Mouse (Mus musculus) right cerebral cortex, postnatal 10 days (tissue): ENCODE data around the gene 4930544D05Rik.

Experiments used
- DNase-seq, 2 experiments: peaks; one replicate each; pipeline ENCODE4 v3.0.0; 2021; ENCODE audit warnings: low spot score in 2 of 2

Gene 4930544D05Rik

GRCm38 (mm10) chr11:70643051-70643450, 27.4 kb downstream of the 4930544D05Rik start:
- no peak for DNase-seq

GRCm38 (mm10) chr11:70644564-70645103, 29.0 kb downstream of the 4930544D05Rik start:
- no peak for DNase-seq

- DNase-seq, result peak in 1 of 2 experiments; percentile 33
Observed at GRCm38 (mm10) chr11:70645461-70646258, 30.0 kb downstream of the 4930544D05Rik start.

GRCm38 (mm10) chr11:70646259-70646555, 30.6 kb downstream of the 4930544D05Rik start:
- DNase-seq, result peak in 1 of 2 experiments; percentile 60

GRCm38 (mm10) chr11:70646691-70647650, 31.3 kb downstream of the 4930544D05Rik start, which contains the start of the genes Rnf167 and Slc25a11:
Rnf167 (plus strand) TSS chr11:70647235.
Slc25a11 (minus strand) TSS chr11:70647479.
- DNase-seq, result peak; percentile 98

- DNase-seq, result peak in 1 of 2 experiments; percentile 52
Observed at GRCm38 (mm10) chr11:70647716-70648420, 32.2 kb downstream of the 4930544D05Rik start.

- DNase-seq, result no peak
Observed at GRCm38 (mm10) chr11:70648512-70648911, 32.9 kb downstream of the 4930544D05Rik start.

- DNase-seq, result peak in 1 of 2 experiments; percentile 31
Observed at GRCm38 (mm10) chr11:70649185-70649734, 33.6 kb downstream of the 4930544D05Rik start.

- peak in 1 of 2 experiments; percentile 29 for DNase-seq
Observed at GRCm38 (mm10) chr11:70650322-70651175, 34.9 kb downstream of the 4930544D05Rik start.

- DNase-seq, result peak in 1 of 2 experiments; percentile 25
Observed at GRCm38 (mm10) chr11:70651391-70651790, 35.7 kb downstream of the 4930544D05Rik start.

GRCm38 (mm10) chr11:70652029-70652883, 36.6 kb downstream of the 4930544D05Rik start:
- peak in 1 of 2 experiments; percentile 38 for DNase-seq

GRCm38 (mm10) chr11:70652884-70653344, 37.3 kb downstream of the 4930544D05Rik start:
- DNase-seq, result peak in 1 of 2 experiments; percentile 28

- peak; percentile 60 to 64 for DNase-seq
Observed at GRCm38 (mm10) chr11:70653345-70654197, 37.9 kb downstream of the 4930544D05Rik start.

GRCm38 (mm10) chr11:70654198-70654922, 38.7 kb downstream of the 4930544D05Rik start, which contains the start of gene Pfn1:
Pfn1 (minus strand) TSS chr11:70654644.
- peak; percentile 82 to 83 for DNase-seq

- peak; percentile 84 to 87 for DNase-seq
Observed at GRCm38 (mm10) chr11:70654923-70655570, 39.4 kb downstream of the 4930544D05Rik start.
